In the genomic region with DNA sequence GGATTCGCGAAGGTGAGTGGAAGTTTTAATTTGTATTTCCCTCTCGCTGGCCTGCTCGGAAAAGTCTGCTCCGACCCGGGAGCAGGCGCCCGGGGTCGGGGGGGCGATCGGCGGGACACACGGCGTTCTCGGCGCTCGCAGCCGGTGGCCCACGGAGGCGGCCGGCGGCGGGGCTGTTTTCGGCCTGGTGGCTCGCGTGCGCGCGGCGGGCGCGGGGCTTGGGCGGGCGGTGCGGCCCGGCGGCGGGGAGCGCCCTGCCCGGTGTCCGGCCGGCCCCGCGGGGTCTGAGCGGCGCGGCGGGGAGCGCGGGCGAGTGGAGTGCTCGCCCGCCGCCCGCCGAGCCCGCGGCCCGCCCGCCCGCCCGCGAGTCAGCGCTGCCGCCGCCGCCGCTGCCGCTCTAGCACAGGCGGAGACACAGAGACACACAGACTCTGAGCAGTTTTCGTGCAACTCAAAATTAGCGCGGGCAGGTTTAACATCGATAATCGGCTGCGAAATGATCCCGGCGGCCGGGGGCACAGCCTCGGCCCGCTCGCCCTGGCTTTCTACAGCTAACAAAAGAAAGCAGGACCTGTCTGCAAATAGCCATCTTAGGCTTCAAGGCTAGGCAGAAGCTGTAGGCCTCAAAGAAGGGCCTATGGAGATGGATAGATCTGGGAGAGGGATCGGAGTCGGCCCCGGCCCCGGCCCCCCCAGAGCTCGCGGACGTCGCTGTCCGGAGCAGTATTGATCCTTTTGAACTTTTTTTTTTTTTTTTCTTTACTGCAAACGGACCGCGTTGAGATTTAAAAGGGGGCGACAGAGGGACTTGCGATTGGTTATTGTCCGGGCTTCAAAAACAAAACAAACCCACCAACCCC, we compare ENCODE assay signal across 8 mouse cellular contexts. TPM values are rescaled to one million over a fixed set of nuclear protein-coding genes. Genes with fewer than 3 reads are reported as not detected.
DNase-seq lines count a peak whose midpoint lies in the region; ATAC-seq and TF ChIP-seq lines count a peak whose summit lies in the region.

No protein-coding gene starts in this region.

- TF ChIP-seq POLR2A in testis, adult 2 months (IDR thresholded peaks at IDR 0.05; ENCODE audit: control insufficient read depth, low read depth, low read length): no peak

- ATAC-seq in megakaryocyte, adult 5-6 weeks (ENCODE audit: poor library complexity, severe bottlenecking): no peak
- no peak for ATAC-seq in neural tube, embryonic 11.5 days (ENCODE audit: insufficient read depth, low FRiP score, low TSS enrichment)

- no peaks in the 10 kb centered on the region for H3K27me3 ChIP-seq in megakaryocyte, embryonic 14.5 days (replicated peaks)
- H3K27me3 ChIP-seq in embryonic facial prominence, embryonic 10.5 days (replicated peaks; ENCODE audit: low read depth, poor library complexity, severe bottlenecking): no peaks in the 10 kb centered on the region
- no peaks in the 10 kb centered on the region for H3K27me3 ChIP-seq in neural tube, embryonic 11.5 days (ENCODE audit: control insufficient read depth, insufficient read depth, low read length)
- H3K27me3 ChIP-seq in testis, adult 2 months (ENCODE audit: control insufficient read depth, insufficient read depth, low read length): no peaks in the 10 kb centered on the region

- TF ChIP-seq CTCF in testis, adult 2 months (IDR thresholded peaks at IDR 0.05; ENCODE audit: control insufficient read depth, insufficient read depth, insufficient replicate concordance, low read depth, low read length): no peak

- H3K4me3 ChIP-seq in megakaryocyte, embryonic 14.5 days (replicated peaks): peak overlapping the region; percentile 93
- peak overlapping the region; percentile 96 for H3K4me3 ChIP-seq in embryonic facial prominence, embryonic 10.5 days
- peak overlapping the region; percentile 97 for H3K4me3 ChIP-seq in neural tube, embryonic 11.5 days (ENCODE audit: low read depth, low read length)
- H3K4me3 ChIP-seq in testis, adult 2 months (ENCODE audit: control insufficient read depth, low read depth, low read length): peak overlapping the region; percentile 96

- peaks cover 25% of the 10 kb centered on the region for H3K36me3 ChIP-seq in megakaryocyte, embryonic 14.5 days (replicated peaks; ENCODE audit: low read length)
- H3K36me3 ChIP-seq in embryonic facial prominence, embryonic 10.5 days (replicated peaks): peaks cover 21% of the 10 kb centered on the region
- no peaks in the 10 kb centered on the region for H3K36me3 ChIP-seq in neural tube, embryonic 11.5 days (ENCODE audit: control insufficient read depth, insufficient read depth, low read length)
- H3K36me3 ChIP-seq in testis, adult 2 months (ENCODE audit: control insufficient read depth, insufficient read depth, low read length): no peaks in the 10 kb centered on the region

- peak; percentile 72 for DNase-seq in embryonic facial prominence, embryonic 10.5 days (ENCODE audit: low spot score)
- peak; percentile 46 for DNase-seq in heart, adult 8-10 months (ENCODE audit: low spot score)
- DNase-seq in kidney, adult 9 months: peak; percentile 60
- peak; percentile 66 for DNase-seq in liver
- peak; percentile 65 for DNase-seq in neural tube, embryonic 11.5 days (ENCODE audit: low spot score)

- peak overlapping the region; percentile 100 for H3K27ac ChIP-seq in embryonic facial prominence, embryonic 10.5 days (replicated peaks)
- peak overlapping the region; percentile 100 for H3K27ac ChIP-seq in neural tube, embryonic 11.5 days (ENCODE audit: low read depth, low read length)
- H3K27ac ChIP-seq in testis, adult 2 months (ENCODE audit: control insufficient read depth, insufficient read depth, low read depth, low read length): peak overlapping the region; percentile 99

- peak overlapping the region; percentile 100 for H3K9ac ChIP-seq in neural tube, embryonic 11.5 days (ENCODE audit: low read length)

- WGBS in embryonic facial prominence, embryonic 10.5 days: 1% methylated on average over 96 of the region's 97 CpGs
- WGBS in neural tube, embryonic 11.5 days: under 1% methylated on average over 91 of the region's 97 CpGs

- H3K9me3 ChIP-seq in megakaryocyte, embryonic 14.5 days: no peaks in the 10 kb centered on the region
- H3K9me3 ChIP-seq in embryonic facial prominence, embryonic 10.5 days: no peaks in the 10 kb centered on the region
- H3K9me3 ChIP-seq in neural tube, embryonic 11.5 days (ENCODE audit: control insufficient read depth, low read length): no peaks in the 10 kb centered on the region

- peak overlapping the region; percentile 73 for H3K4me2 ChIP-seq in neural tube, embryonic 11.5 days (ENCODE audit: low read depth)

- H3K4me1 ChIP-seq in megakaryocyte, embryonic 14.5 days: peaks cover 29% of the 10 kb centered on the region
- peaks cover 28% of the 10 kb centered on the region for H3K4me1 ChIP-seq in embryonic facial prominence, embryonic 10.5 days
- H3K4me1 ChIP-seq in neural tube, embryonic 11.5 days (ENCODE audit: control insufficient read depth, insufficient read depth, low read length): peaks cover 9% of the 10 kb centered on the region; the same call in 1 of the 2 replicates
- peaks cover 9% of the 10 kb centered on the region for H3K4me1 ChIP-seq in testis, adult 2 months (ENCODE audit: control insufficient read depth, insufficient read depth, low read length)

RNA-seq across cellular contexts. Expression of a gene that starts 0.9 kb away (rescaled TPM):
- 4.4 and 5.9 TPM in 2 replicates for polyA plus RNA-seq in megakaryocyte, embryonic 14.5 days (2012; ENCODE audit: insufficient read depth, low replicate concordance)
- total RNA-seq in megakaryocyte, adult 5-6 weeks (2015): 39.0 and 44.5 TPM in 2 replicates
- 28.5 and 36.2 TPM in 2 replicates for total RNA-seq in megakaryocyte, adult 5-6 weeks (2017)
- polyA plus RNA-seq in embryonic facial prominence, embryonic 10.5 days (2016; fragmentation: Nextera tagmentation; extraction: Ambion mirVana): 31.2 and 32.0 TPM in 2 replicates
- total RNA-seq in heart, adult 8-10 months (2022): 10 to 100 TPM; 18.8 to 22.3 (median 21.2) TPM
- 40.1 and 40.3 TPM in 2 replicates for polyA plus RNA-seq in neural tube, embryonic 11.5 days (2014; fragmentation: Nextera tagmentation; extraction: Ambion mirVana)
- polyA plus RNA-seq in testis, adult 2 months (2012; rRNA removed): 71.5 and 83.6 TPM in 2 replicates
